In genomic region chr19:37442524-37443286, GRCm38 (mm10) we compare ENCODE assay signal across 29 mouse cellular contexts. TPM values are rescaled to one million over a fixed set of nuclear protein-coding genes. Genes with fewer than 3 reads are reported as not detected.
DNase-seq lines count a peak whose midpoint lies in the region; ATAC-seq and TF ChIP-seq lines count a peak whose summit lies in the region.
"Had no signal": no experiment of that assay in that cellular context is flagged by ENCODE, and none has a peak within 500 bp of the region (broad histone marks: within the 10 kb centered on the region; RNA-seq: fewer than 3 reads in every experiment).

No protein-coding gene starts in this region.

- in situ Hi-C loops in CH12.LX (cut with MboI; ENCODE audit: low pct_ligation_motif_present, low pct_unique_long_range_greater_than_20kb, low sequenced_read_pairs) = no loop called here

- peaks cover 9 to 34% of the 10 kb centered on the region in 2 experiments for H3K36me3 ChIP-seq in CH12.LX (replicated peaks in 1 of 2; ENCODE audit: control insufficient read depth in 1 of 2, insufficient read depth in 1 of 2, low read length in 1 of 2)
- no peaks in the 10 kb centered on the region for H3K36me3 ChIP-seq in liver, embryonic 15.5 days (replicated peaks)
- peaks cover 18% of the 10 kb centered on the region for H3K36me3 ChIP-seq in splenic B cell, adult 2 months (ENCODE audit: control insufficient read depth, insufficient read depth, low read length, poor library complexity, severe bottlenecking)
- H3K36me3 ChIP-seq in kidney, embryonic 14.5 days (ENCODE audit: control insufficient read depth, insufficient read depth, low read length) = no peaks in the 10 kb centered on the region
- H3K36me3 ChIP-seq: embryonic facial prominence, embryonic 15.5 days; heart, embryonic 13.5 days; hindbrain, embryonic 13.5 days; limb, embryonic 12.5 days; neural tube, embryonic 12.5 days had no signal

- peaks cover 0 to 13% of the 10 kb centered on the region in 2 experiments; a peak in 1 of 4 replicates for H3K4me1 ChIP-seq in CH12.LX (ENCODE audit: control insufficient read depth in 1 of 2, insufficient read depth in 2 of 2)
- peaks cover 25% of the 10 kb centered on the region for H3K4me1 ChIP-seq in liver, embryonic 15.5 days (replicated peaks)
- no peaks in the 10 kb centered on the region for H3K4me1 ChIP-seq in kidney, embryonic 14.5 days (ENCODE audit: control insufficient read depth, insufficient read depth, low read length)
- H3K4me1 ChIP-seq: embryonic facial prominence, embryonic 15.5 days; hindbrain, embryonic 13.5 days; limb, embryonic 12.5 days; neural tube, embryonic 12.5 days had no signal

- no peak overlapping the region for H3K9ac ChIP-seq in CH12.LX (ENCODE audit: insufficient read depth, low read depth)
- H3K9ac ChIP-seq in liver, embryonic 15.5 days = no peak overlapping the region
- H3K9ac ChIP-seq in kidney, embryonic 14.5 days (ENCODE audit: low read depth, low read length) = no peak overlapping the region
- H3K9ac ChIP-seq: embryonic facial prominence, embryonic 15.5 days; forebrain, postnatal 0 days; heart, embryonic 13.5 days; hindbrain, embryonic 13.5 days; limb, embryonic 12.5 days; lung, embryonic 14.5 days; neural tube, embryonic 12.5 days had no signal

- ATAC-seq in granulocyte monocyte progenitor cell, adult 5-6 weeks (replicated peaks; ENCODE audit: poor library complexity, severe bottlenecking) = peak; percentile 92
- peak; percentile 62; the same call in 1 of the 2 replicates for ATAC-seq in liver, embryonic 15.5 days (ENCODE audit: insufficient read depth)
- ATAC-seq in kidney, embryonic 14.5 days (ENCODE audit: low FRiP score, low TSS enrichment) = no peak
- ATAC-seq: CD4-positive, CD25-positive, alpha-beta regulatory T cell, adult 4 months; forebrain, postnatal 0 days; inflammation-experienced regulatory T-cells, adult 6 months had no signal

- H3K79me2 ChIP-seq in CH12.LX (replicated peaks; ENCODE audit: control insufficient read depth, extremely low read depth, insufficient read depth, poor library complexity, severe bottlenecking) = no peaks in the 10 kb centered on the region

- TF ChIP-seq RAD21 in CH12.LX (IDR thresholded peaks at IDR 0.05; ENCODE audit: low read depth, low read length) = no peak

- H3K9me3 ChIP-seq in CH12.LX (replicated peaks; ENCODE audit: low read length) = no peaks in the 10 kb centered on the region
- no peaks in the 10 kb centered on the region for H3K9me3 ChIP-seq in liver, embryonic 15.5 days (replicated peaks)
- H3K9me3 ChIP-seq in kidney, embryonic 14.5 days (ENCODE audit: control insufficient read depth, low read length) = no peaks in the 10 kb centered on the region
- H3K9me3 ChIP-seq: embryonic facial prominence, embryonic 15.5 days; heart, embryonic 13.5 days; hindbrain, embryonic 13.5 days; limb, embryonic 12.5 days; neural tube, embryonic 12.5 days had no signal

- no peak for TF ChIP-seq CTCF in CH12.LX (conservative IDR thresholded peaks at IDR 0.05 in 1 of 2, IDR thresholded peaks at IDR 0.05 in 1 of 2; ENCODE audit: low read depth in 2 of 2, low read length in 2 of 2)

- TF ChIP-seq POLR2A in CH12.LX (IDR thresholded peaks at IDR 0.05; ENCODE audit: low read depth, low read length) = no peak

- no peaks in the 10 kb centered on the region for H3K27me3 ChIP-seq in CH12.LX (replicated peaks)
- peaks cover 10% of the 10 kb centered on the region for H3K27me3 ChIP-seq in liver, embryonic 15.5 days
- H3K27me3 ChIP-seq in splenic B cell, adult 2 months (ENCODE audit: control insufficient read depth, insufficient read depth, low read length, poor library complexity, severe bottlenecking) = no peaks in the 10 kb centered on the region
- peaks cover 27% of the 10 kb centered on the region for H3K27me3 ChIP-seq in kidney, embryonic 14.5 days (ENCODE audit: control insufficient read depth, insufficient read depth, low read length)

- dilution Hi-C loops in CH12.LX (cut with MboI; ENCODE audit: extremely low pct_ligation_motif_present, extremely low pct_unique_long_range_greater_than_20kb, low sequenced_read_pairs) = no loop called here

- 21% methylated on average over 10 of the region's 10 CpGs for WGBS in liver, embryonic 15.5 days (ENCODE audit: insufficient replicate concordance)
- 77% methylated on average over 10 of the region's 10 CpGs for WGBS in kidney, embryonic 14.5 days

- H3K4me2 ChIP-seq in CH12.LX (ENCODE audit: insufficient read depth, low read depth, poor library complexity, severe bottlenecking) = no peak overlapping the region
- peak overlapping the region; percentile 10; the same call in 1 of the 2 replicates for H3K4me2 ChIP-seq in liver, embryonic 15.5 days
- no peak overlapping the region for H3K4me2 ChIP-seq in kidney, embryonic 14.5 days (replicated peaks; ENCODE audit: low read depth, low read length)
- H3K4me2 ChIP-seq: embryonic facial prominence, embryonic 15.5 days; heart, embryonic 13.5 days; hindbrain, embryonic 13.5 days; limb, embryonic 12.5 days; lung, embryonic 14.5 days; neural tube, embryonic 12.5 days had no signal

- DNase-seq in CH12.LX (ENCODE audit: extremely low read depth) = no peak
- peak; percentile 25 for DNase-seq in splenic B cell, adult 2 months (ENCODE audit: low read depth, low spot score)
- DNase-seq in layer of hippocampus, adult 11-12 months (ENCODE audit: low spot score) = no peak
- DNase-seq in thymus, postnatal 14 days = no peak
- DNase-seq: adrenal gland, adult 8-10 months; cerebellum, adult 11-12 months; forebrain, postnatal 0 days; gastrocnemius, postnatal 14 days; heart, adult 2 months; heart, postnatal 14 days; kidney, adult 18-20 months; lung, embryonic 14.5 days; midbrain, embryonic 14.5 days; retina, postnatal 1 day; right cerebral cortex, postnatal 25 days; spleen, adult 18-20 months; thymus, postnatal 36 days had no signal

- no peak overlapping the region for H3K4me3 ChIP-seq in CH12.LX (replicated peaks in 1 of 3; ENCODE audit: low read depth in 2 of 3, low read length in 2 of 3, poor library complexity in 1 of 3)
- no peak overlapping the region for H3K4me3 ChIP-seq in liver, embryonic 15.5 days (replicated peaks)
- H3K4me3 ChIP-seq in kidney, embryonic 14.5 days (ENCODE audit: low read length) = no peak overlapping the region
- H3K4me3 ChIP-seq: embryonic facial prominence, embryonic 15.5 days; heart, adult 2 months; heart, embryonic 13.5 days; hindbrain, embryonic 13.5 days; layer of hippocampus, adult 2 months; limb, embryonic 12.5 days; neural tube, embryonic 12.5 days had no signal

- no peak overlapping the region for H3K27ac ChIP-seq in CH12.LX (ENCODE audit: insufficient read depth, low read depth)
- peak overlapping the region; percentile 60; the same call in 1 of the 2 replicates for H3K27ac ChIP-seq in liver, embryonic 15.5 days (replicated peaks)
- H3K27ac ChIP-seq in kidney, embryonic 14.5 days (ENCODE audit: low read depth, low read length) = no peak overlapping the region
- H3K27ac ChIP-seq: embryonic facial prominence, embryonic 15.5 days; heart, adult 2 months; heart, embryonic 13.5 days; hindbrain, embryonic 13.5 days; kidney, postnatal 0 days; layer of hippocampus, adult 2 months; limb, embryonic 12.5 days; neural tube, embryonic 12.5 days had no signal

- no peak for TF ChIP-seq EP300 in CH12.LX (IDR thresholded peaks at IDR 0.05; ENCODE audit: low read length)

TF ChIP-seq in CH12.LX, 34 proteins besides CTCF, POLR2A, EP300 and RAD21:
- TF ChIP-seq PAX5 (IDR thresholded peaks at IDR 0.05; ENCODE audit: low read length) (no peak), ZC3H11A (IDR thresholded peaks at IDR 0.05; ENCODE audit: low read depth, low read length) (no peak), ETS1 (conservative IDR thresholded peaks at IDR 0.05; ENCODE audit: low read depth, low read length) (0 out of 2 replicates have a peak, but pooled peaks have one; percentile 7), MAX (IDR thresholded peaks at IDR 0.05; ENCODE audit: low read length) (no peak)

RNA-seq across cellular contexts. Expression of gene Hhex, which starts 8.1 kb away (rescaled TPM):
- total RNA-seq in CH12.LX (2012; rRNA removed) (7.3 and 7.6 TPM in 2 replicates), CH12.LX (2014; rRNA removed) (9.1 and 11.0 TPM in 2 replicates)
- polyA plus RNA-seq in CH12.LX (2012; ENCODE audit: insufficient read length, low read depth) = 40.2 and 42.0 TPM in 2 replicates
- total RNA-seq in granulocyte monocyte progenitor cell, adult 5-6 weeks (2014; fragmentation: Nextera tagmentation) = 73.9 and 90.8 TPM in 2 replicates
- total RNA-seq in granulocyte monocyte progenitor cell, adult 5-6 weeks (2017) = 18.9 and 22.1 TPM in 2 replicates
- polyA plus RNA-seq in liver, embryonic 15.5 days (2015; fragmentation: Nextera tagmentation; extraction: Ambion mirVana) = 28.5 and 30.3 TPM in 2 replicates
- polyA plus RNA-seq in kidney, embryonic 14.5 days (2014; fragmentation: Nextera tagmentation; extraction: Ambion mirVana) = 11.5 and 11.6 TPM in 2 replicates
